Mouse (Mus musculus) liver, postnatal 0 days (tissue): ENCODE measurements around the gene Col6a4.

Source experiments
- CTCF ChIP-seq: sonication (generic); IDR thresholded peaks from 2 replicates; pipeline ENCODE4 v1.5.1; 2016; ENCODE audit warnings: antibody characterized with exemption, low read depth
- EP300 ChIP-seq: IDR thresholded peaks from 2 replicates; pipeline ENCODE4 v1.6.1; 2016; ENCODE audit warnings: antibody characterized with exemption, low read depth, mild to moderate bottlenecking

- TF ChIP-seq EP300 (no peak), CTCF (no peak)
Measured at GRCm38 (mm10) chr9:105947577-105947976, 149.0 kb downstream of the Col6a4 start.
